Mouse (Mus musculus): ENCODE data around the gene Art1.
A peak's percentile ranks its signal among the peaks of the same experiment; 100 is the strongest.

Art1 gene

DNA sequence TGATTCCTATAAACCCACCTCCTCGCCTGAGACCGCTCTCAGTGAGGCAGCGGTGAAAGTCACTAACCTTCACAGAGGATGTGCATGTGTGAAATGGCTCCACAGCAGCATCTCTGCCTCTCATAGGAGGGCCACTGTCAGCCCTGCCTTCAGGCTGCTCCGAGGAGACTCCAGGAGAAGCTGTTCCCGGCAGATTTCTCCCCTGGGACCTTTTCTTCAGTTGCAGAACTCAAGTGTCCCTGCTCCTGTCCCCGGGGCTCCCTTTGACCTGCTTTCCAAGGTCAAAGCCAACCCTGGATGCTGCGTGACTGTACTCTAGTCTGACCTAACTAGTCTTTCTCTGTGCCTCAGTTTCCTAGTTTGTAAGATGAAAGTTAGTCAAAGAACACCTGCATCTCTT, 7.6 kb downstream of the Art1 start, which contains the start of gene Art5:
Art5 (minus strand) TSS at position 319 of the 400 bp plus-strand sequence.
- no peak for DNase-seq (ENCODE audit: low spot score)

DNA sequence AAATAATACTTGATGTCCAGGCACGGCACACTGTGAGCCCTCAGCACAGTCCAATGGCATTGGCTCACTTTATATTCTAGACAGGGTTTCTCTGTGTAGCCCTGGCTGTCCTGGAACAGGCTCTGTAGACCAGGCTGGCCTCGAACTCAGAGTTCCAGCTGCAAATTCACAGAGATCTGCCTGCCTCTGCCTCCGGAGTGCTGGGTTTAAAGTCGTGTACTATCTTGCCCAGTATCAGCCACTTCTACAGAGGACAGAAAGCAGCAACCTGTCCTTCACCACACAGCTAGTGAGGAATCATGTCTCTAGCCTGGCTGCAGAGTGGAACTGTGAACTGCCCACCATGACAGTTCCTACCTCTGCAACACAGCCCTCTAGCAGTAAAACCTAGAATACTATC, 8.2 kb downstream of the Art1 start:
- DNase-seq (ENCODE audit: low spot score), result no peak

DNA sequence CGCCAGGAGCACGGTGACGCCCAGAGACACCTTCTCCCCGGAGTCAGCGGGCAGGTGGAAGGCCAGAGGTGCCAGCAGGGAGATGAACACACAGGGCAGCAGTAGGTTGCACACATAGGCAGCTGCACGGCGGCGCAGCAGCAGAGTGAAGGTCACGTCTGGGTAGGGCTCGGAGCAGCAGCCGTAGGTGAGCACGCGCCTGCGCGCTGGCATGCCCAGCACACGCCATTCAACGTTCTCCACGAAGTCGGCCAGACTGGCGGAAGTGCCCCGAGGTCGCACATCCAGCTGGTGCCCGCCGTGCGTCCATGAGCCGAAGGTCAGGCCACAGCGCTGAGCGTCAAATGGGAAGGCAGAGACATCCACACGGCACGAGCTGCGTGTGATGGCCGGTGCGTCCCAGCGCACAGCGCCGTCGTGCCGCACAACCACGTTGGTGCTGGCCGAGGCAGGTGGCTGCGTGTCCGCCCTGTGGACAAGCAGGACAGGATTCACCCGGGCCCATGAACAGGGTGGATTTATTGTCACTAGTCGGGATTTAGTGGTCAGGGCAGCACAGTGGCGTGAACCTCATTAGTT, 11.7 kb downstream of the Art1 start:
- DNase-seq (ENCODE audit: low spot score), result no peak

GRCm38 (mm10) chr7:102116579-102117331, 15.2 kb downstream of the Art1 start, which contains the start of gene Chrna10:
Gene Chrna10, minus strand, starts transcription at chr7:102116828.
- no peak for DNase-seq (ENCODE audit: low spot score)

DNA sequence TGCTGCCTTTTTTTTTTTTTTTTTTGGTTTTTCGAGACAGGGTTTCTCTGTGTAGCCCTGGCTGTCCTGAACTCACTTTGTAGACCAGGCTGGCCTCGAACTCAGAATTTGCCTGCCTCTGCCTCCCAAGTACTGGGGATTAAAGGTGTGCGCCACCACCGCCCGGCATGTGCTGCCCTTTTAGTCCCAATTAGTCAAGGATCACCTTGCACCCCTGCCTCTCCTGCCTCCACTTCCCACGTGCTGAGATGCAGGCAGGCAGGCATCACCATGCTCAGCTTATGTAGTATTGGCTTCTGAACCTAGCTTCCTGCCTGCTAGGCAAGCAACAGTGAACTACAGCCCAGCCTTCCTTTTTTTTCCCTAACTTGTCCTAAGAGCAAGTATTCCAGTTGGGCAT, 15.8 kb downstream of the Art1 start:
- no peak for DNase-seq (ENCODE audit: low spot score)

- no peak for DNase-seq (ENCODE audit: low spot score)
Measured at GRCm38 (mm10) chr7:102120326-102120725, 18.8 kb downstream of the Art1 start.

GRCm38 (mm10) chr7:102132395-102132794, 30.9 kb downstream of the Art1 start:
- DNase-seq (ENCODE audit: low spot score), result no peak

DNA sequence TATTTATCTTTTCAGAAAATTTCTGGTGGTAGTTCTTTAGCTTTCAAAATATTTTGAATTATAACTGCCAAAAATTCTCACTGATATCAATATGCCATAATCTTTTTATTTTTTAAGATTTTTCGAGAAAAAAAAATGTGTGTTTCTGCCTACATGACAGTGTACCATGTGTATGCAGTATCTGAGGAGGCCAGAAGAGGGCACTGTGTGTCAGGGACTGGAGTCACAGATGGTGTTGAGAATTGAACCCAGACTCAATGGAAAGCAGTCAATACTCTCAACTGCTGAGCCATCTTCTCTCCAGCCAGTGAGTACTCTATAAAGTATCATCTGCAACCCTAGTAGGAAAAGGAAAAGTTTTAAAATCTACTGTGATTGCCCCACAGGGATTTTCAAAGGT, 35.9 kb downstream of the Art1 start:
- peak; percentile 57 for DNase-seq (ENCODE audit: low spot score)

GRCm38 (mm10) chr7:102137898-102138297, 36.4 kb downstream of the Art1 start:
- no peak for DNase-seq (ENCODE audit: low spot score)

DNA sequence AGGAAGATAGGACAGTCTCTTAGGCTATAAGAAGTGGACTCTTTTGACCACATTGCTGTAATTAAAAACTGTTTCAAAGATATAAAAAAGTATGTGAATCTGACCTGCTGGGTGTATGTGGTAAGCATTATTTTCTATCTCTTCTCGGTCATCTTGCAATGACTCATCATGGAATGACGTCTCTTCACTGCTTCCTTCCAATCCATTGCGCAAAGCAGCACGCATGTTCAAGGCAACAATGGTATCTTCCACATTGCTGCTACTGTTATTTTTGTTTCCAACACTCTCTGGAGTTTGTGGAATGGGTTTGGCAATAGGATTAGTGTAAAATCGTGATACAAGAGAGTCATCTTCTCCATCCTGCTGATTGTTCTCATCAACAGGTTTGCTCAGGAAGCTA, 52.1 kb downstream of the Art1 start:
- no peak for DNase-seq (ENCODE audit: low spot score)
